Mouse (Mus musculus): ENCODE data around the gene Corin. TPM values are rescaled to one million over a fixed set of nuclear protein-coding genes. Genes with fewer than 3 reads are reported as not detected.

Gene Corin
- total RNA-seq (2017): not detected in 2 replicates

- peak; percentile 45 for ATAC-seq (replicated peaks; ENCODE audit: low read depth, poor library complexity, severe bottlenecking)
Observed at GRCm38 (mm10) chr5:72503531-72504523, at the start of gene Corin. Gene Corin (minus strand): TSS chr5:72504473.

GRCm38 (mm10) chr5:72551209-72551608 is 46.9 kb upstream of the Corin start:
- no peak for ATAC-seq (replicated peaks; ENCODE audit: low read depth, poor library complexity, severe bottlenecking)

GRCm38 (mm10) chr5:72528896-72529295 is 24.6 kb upstream of the Corin start:
- no peak for ATAC-seq (replicated peaks; ENCODE audit: low read depth, poor library complexity, severe bottlenecking)

DNA sequence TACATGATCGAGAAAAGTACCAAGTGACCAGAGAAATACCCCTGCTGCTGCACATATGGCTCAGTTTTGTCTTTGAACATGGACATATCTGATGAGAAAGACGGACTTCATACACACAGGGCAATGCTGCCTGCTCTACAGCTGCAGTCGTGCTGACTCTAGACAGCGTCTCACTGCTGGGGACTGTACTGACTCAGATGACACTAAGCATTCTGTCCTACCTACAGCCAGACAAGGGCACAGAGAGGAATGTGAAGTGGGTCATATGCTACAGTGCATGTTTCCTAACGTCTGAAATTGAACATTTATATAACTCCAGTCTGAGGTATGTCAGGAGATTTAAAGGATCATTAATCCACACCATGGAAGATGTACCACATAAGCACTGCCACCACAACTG is 9.5 kb upstream of the Corin start:
- no peak for ATAC-seq (replicated peaks; ENCODE audit: low read depth, poor library complexity, severe bottlenecking)

DNA sequence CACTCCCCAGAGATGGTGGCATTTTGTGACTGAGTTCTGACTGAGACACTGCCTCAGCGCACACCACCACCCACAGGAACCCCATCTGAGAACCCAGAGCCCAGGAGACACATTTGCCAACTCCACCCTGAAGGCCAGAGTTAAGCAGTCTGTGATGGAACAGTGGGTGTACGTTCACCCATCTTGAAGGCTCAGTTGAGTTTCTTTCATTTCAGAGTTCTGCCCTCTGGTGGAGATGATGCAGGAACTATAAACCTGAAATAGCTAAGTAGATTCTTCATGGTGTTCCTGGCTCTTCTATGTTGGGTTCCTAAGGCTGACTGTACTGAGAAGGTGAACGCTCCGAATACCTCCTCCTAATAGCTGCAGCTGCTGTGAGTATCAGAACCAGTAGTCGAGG is 1.5 kb upstream of the Corin start:
- peak; percentile 51; the same call in 1 of the 2 replicates for ATAC-seq (replicated peaks; ENCODE audit: low read depth, poor library complexity, severe bottlenecking)

DNA sequence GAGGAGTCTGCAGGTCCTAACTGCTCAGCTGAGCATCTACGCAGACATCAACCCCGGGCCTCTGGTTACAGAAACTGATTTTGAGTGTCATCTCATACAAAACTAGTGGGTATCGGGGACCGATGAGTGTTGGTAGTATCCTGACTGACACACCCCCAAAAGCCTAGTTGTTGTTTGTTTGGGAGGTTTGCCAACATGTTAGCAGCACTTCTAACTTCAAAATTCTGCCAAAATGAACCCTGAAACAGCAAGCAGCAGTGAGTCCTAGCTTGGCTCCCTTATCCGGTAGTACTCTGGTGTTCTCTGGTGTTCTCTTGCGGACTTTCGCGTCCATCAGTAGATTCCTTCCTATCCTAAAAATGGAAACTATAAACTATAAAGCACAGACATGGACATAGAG is 1.5 kb downstream of the Corin start:
- ATAC-seq (replicated peaks; ENCODE audit: low read depth, poor library complexity, severe bottlenecking): no peak

DNA sequence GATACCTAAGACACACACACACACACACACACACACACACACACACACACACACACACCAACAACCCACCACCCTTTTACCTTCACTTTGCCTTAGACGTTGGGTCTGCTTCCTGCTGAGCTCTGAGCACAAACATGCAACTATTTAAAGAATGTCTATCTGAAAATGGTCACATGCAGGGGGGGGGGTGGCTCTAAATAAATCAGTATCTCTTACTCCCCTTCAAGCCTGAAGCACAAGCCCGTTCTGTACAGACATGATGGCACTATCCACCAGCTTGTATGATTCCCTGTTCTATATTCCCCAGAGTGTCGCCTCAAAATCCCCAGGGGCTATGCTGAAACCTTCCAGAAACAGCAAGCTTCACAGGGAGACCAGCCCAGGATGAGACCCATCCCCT is 2.5 kb downstream of the Corin start:
- ATAC-seq (replicated peaks; ENCODE audit: low read depth, poor library complexity, severe bottlenecking): no peak

DNA sequence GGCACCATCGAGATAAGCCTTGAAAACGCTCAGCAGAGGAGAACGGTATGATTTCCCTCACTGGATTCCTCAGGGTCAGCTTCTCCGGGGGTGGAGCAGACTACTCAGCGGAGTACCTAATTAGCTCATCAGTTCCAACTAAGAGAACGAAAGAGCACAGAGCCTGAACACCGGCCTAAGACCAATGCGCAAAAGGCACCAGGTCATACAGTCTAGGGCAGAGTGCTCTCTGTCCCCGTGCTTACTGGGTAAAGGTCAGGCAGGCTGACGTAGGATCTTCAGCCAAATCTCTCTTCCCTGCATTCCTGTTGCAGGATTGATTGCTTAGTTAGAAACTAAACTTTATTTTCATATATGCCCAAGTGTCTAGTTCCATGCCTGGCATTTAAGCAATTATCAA is 6.0 kb downstream of the Corin start:
- ATAC-seq (replicated peaks; ENCODE audit: low read depth, poor library complexity, severe bottlenecking): no peak

DNA sequence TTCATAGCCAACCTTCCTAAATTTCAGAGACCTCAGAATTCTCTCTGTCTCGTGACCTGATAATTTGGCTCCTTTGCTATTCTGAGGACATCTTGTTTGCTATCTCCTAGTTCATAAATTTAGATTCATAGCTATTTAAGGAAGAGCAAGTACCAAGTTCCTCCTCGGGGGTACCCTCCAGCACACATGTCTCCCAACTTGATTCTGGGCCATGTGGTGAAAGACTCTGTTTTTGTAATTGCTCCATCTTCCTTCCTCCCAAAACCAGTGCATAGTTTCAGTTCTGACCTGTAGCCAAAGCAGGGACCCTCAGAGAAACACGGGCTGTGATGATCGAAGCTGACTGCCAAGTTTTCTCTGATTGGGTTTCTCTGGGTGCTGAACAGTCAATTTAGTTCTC is 7.5 kb downstream of the Corin start:
- ATAC-seq (replicated peaks; ENCODE audit: low read depth, poor library complexity, severe bottlenecking): peak; percentile 83

GRCm38 (mm10) chr5:72493906-72494305 is 10.4 kb downstream of the Corin start:
- no peak for ATAC-seq (replicated peaks; ENCODE audit: low read depth, poor library complexity, severe bottlenecking)

- ATAC-seq (replicated peaks; ENCODE audit: low read depth, poor library complexity, severe bottlenecking): no peak
Observed at GRCm38 (mm10) chr5:72491232-72491631, 13.0 kb downstream of the Corin start.

DNA sequence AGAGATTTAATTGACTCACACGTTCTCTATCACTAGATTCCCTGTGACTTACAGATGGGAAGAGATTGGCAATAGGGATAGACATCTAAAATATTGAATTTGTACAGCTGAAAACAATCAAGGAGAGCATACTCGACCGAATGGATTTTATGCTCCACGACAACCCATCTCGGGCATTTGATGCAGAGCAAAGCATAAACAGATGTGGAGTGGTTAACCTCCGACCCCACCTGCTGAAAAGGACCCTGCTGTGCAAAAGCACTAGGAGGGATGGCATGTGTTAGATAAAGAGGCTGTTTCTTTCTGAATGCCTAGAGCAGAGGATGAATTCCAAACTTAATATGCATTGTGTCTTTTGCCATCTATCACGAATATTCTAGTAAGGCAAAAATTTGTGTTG is 23.8 kb downstream of the Corin start:
- ATAC-seq (replicated peaks; ENCODE audit: low read depth, poor library complexity, severe bottlenecking): no peak

- ATAC-seq (replicated peaks; ENCODE audit: low read depth, poor library complexity, severe bottlenecking): no peak
Observed at GRCm38 (mm10) chr5:72472317-72473009, 31.8 kb downstream of the Corin start.

DNA sequence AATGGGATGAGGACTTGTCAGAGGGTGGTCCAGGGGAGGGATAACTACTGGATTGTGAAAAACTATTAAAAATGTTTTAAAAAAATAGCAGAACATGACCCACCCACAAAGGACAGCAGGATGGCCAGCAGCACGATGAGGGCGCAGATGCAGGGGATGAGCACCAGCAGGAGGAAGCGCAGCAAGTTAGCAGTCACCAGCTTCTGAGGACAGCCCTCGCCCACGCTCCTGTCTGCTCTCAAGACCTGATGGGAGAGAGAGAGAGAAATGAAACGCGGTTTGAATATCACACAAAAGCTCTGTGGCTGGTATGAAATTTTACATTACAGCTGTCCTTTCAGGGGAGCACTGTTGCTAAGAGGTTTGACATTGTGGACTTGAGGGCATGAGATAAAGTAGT is 32.5 kb downstream of the Corin start:
- no peak for ATAC-seq (replicated peaks; ENCODE audit: low read depth, poor library complexity, severe bottlenecking)

- ATAC-seq (replicated peaks; ENCODE audit: low read depth, poor library complexity, severe bottlenecking): no peak
Observed at GRCm38 (mm10) chr5:72464932-72465331, 39.3 kb downstream of the Corin start.

DNA sequence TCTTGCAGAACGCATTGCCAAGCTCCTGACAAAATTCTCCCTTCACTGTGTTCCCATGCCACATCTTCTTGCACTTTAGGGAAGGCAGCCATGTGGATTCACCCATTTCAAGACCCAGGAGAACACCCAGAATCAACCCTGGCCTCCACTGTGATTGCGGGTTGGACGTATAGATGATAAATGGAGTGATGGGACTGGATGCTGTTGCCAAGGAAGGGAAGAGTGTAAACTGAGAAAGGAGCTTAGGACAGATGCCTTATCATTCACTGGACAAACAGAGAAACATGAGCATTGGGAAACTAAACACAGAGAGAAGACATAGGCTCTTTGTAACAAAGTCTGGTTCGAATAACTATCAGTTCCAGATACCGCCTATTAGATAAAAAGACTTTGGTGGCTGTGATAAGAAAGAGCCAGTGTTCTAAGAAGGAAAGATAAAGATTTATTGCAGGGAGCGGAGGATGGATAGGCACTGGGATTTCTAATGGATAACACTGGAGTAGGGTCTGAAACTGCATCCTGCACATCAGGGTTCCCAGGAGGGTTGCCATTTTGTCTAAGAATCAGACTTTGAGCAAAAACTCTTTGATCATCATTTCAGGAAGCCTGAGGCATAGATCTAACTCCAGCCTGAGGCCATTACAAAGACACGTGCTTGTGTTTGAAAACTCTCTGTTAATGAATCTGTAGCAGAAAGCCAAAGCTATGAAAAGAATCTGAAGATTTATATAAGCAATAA is 44.7 kb downstream of the Corin start:
- ATAC-seq (replicated peaks; ENCODE audit: low read depth, poor library complexity, severe bottlenecking): no peak

GRCm38 (mm10) chr5:72453690-72454089 is 50.6 kb downstream of the Corin start:
- no peak for ATAC-seq (replicated peaks; ENCODE audit: low read depth, poor library complexity, severe bottlenecking)

GRCm38 (mm10) chr5:72453176-72453575 is 51.1 kb downstream of the Corin start:
- no peak for ATAC-seq (replicated peaks; ENCODE audit: low read depth, poor library complexity, severe bottlenecking)

- ATAC-seq (replicated peaks; ENCODE audit: low read depth, poor library complexity, severe bottlenecking): no peak
Observed at GRCm38 (mm10) chr5:72452750-72453149, 51.5 kb downstream of the Corin start.

DNA sequence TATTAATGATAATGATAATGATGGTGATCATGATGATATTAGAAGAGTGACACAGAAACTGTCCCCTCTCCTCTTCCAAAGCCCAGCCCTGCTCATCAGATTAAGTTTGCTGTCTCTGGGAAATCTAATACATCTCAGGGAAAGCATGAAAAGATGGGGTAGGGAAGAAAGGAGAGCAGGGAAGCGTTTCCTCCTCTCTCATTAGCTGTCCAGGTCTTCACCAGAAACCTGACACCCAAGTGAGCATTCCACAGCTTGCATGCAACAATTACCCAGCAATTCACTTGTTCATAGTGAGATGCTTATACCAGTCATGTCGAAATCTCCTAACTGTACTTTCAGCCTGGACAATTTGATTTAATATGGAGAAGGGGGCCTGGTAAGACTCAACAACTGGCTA is 55.4 kb downstream of the Corin start:
- no peak for ATAC-seq (replicated peaks; ENCODE audit: low read depth, poor library complexity, severe bottlenecking)

DNA sequence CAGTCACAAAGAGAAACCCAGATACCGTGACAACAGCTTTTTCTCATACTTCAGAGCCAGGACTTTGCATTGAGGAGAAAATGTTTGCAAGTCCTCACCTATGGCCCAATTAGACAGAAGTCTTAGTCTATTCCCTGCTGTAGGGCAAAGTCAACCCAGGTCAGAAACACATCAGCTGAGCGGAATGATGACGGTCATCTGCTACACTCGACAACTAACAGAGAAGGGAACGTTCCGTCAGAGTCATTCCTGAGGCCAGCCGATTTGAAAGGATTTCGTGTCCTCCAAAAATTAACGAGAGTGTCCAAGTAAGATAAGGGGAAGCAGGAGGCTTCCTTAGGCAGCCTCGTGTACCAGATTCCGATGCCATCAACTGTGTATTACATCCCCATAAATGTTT is 58.2 kb downstream of the Corin start:
- ATAC-seq (replicated peaks; ENCODE audit: low read depth, poor library complexity, severe bottlenecking): no peak

Data from common myeloid progenitor, adult 5-6 weeks (primary cell).